Mouse (Mus musculus): ENCODE results near the gene Dhx58. TPM values are rescaled to one million over a fixed set of nuclear protein-coding genes. Genes with fewer than 3 reads are reported as not detected.
A peak's percentile ranks its signal among the peaks of the same experiment; 100 is the strongest.

Gene Dhx58
- polyA plus RNA-seq, 1 experiment from 2014 or later: 9.8 TPM

- Histone ChIP-seq H3K4me2 (replicated peaks; ENCODE audit: low read depth) (peak overlapping the region; percentile 77), H3K9ac (ENCODE audit: low read depth, low read length) (peak overlapping the region; percentile 99; the same call in 1 of the 2 replicates), H3K4me1 (replicated peaks; ENCODE audit: control insufficient read depth, insufficient read depth, low read length) (no peaks in the 10 kb centered on the region), H3K27ac (ENCODE audit: low read depth, low read length) (peak overlapping the region; percentile 95), H3K27me3 (replicated peaks; ENCODE audit: control insufficient read depth, insufficient read depth, low read length) (no peaks in the 10 kb centered on the region), H3K9me3 (ENCODE audit: control insufficient read depth) (no peaks in the 10 kb centered on the region), H3K4me3 (ENCODE audit: low read depth, low read length) (peak overlapping the region; percentile 98; the same call in 1 of the 2 replicates), H3K36me3 (ENCODE audit: control insufficient read depth, insufficient read depth) (peaks cover 21% of the 10 kb centered on the region; the same call in 1 of the 2 replicates)
- no peak for TF ChIP-seq CTCF (IDR thresholded peaks at IDR 0.05; ENCODE audit: low read depth)
- ATAC-seq: no peak
- WGBS: 37% methylated on average over 4 of the region's 4 CpGs
Observed at GRCm38 (mm10) chr11:100736746-100737080, 32.6 kb upstream of the Dhx58 start.

- Histone ChIP-seq H3K36me3 (ENCODE audit: control insufficient read depth, insufficient read depth) (peaks cover 24% of the 10 kb centered on the region; the same call in 1 of the 2 replicates), H3K27ac (ENCODE audit: low read depth, low read length) (peak overlapping the region; percentile 95), H3K4me2 (replicated peaks; ENCODE audit: low read depth) (peak overlapping the region; percentile 77), H3K4me3 (ENCODE audit: low read depth, low read length) (peak overlapping the region; percentile 98), H3K27me3 (replicated peaks; ENCODE audit: control insufficient read depth, insufficient read depth, low read length) (no peaks in the 10 kb centered on the region), H3K9ac (ENCODE audit: low read depth, low read length) (no peak overlapping the region; the same call in 1 of the 2 replicates), H3K9me3 (ENCODE audit: control insufficient read depth) (no peaks in the 10 kb centered on the region), H3K4me1 (replicated peaks; ENCODE audit: control insufficient read depth, insufficient read depth, low read length) (no peaks in the 10 kb centered on the region)
- no peak for TF ChIP-seq CTCF (IDR thresholded peaks at IDR 0.05; ENCODE audit: low read depth)
- WGBS: 63% methylated on average over 14 of the region's 14 CpGs
- ATAC-seq: no peak
Observed at GRCm38 (mm10) chr11:100735954-100736745, 32.1 kb upstream of the Dhx58 start.

DNA sequence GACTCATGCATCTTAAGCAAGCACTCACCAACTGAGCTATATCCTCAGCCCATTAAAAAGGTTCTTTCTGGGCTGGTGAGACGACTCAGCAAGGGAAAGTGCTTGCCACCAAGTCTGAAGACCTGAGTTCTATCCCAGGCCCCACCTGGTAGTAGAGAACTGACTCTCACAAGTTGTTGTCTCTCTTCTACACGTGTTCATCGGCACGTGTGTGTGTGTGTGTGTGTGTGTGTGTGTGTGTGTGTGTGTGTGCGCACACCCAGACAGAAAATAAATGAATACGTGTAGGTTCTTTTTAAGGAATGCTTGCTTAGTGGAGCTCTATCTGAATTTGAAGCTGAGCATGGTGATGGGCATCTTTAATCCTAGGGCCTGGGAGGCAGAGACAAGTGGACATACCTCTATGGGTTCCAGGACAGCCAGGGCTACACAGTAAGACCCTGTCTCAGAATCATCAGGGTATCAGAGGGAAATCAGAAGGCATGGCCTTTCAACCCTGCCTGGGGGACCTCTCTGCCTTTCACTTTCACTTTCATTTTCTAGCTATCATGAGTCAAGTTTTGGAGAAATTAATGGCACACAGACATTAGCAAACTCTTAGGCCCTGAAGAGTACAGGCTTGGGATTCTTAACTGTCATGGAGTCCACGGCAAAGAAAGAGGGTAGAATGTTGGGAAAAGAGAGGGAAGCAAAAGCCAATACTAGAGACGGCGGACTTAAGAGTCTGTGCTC lies 31.2 kb upstream of the Dhx58 start:
- Histone ChIP-seq H3K9me3 (ENCODE audit: control insufficient read depth) (no peaks in the 10 kb centered on the region), H3K9ac (ENCODE audit: low read depth, low read length) (no peak overlapping the region), H3K27ac (ENCODE audit: low read depth, low read length) (peak overlapping the region; percentile 95), H3K4me2 (replicated peaks; ENCODE audit: low read depth) (peak overlapping the region; percentile 77), H3K4me3 (ENCODE audit: low read depth, low read length) (peak overlapping the region; percentile 98), H3K36me3 (ENCODE audit: control insufficient read depth, insufficient read depth) (peaks cover 24% of the 10 kb centered on the region; the same call in 1 of the 2 replicates), H3K27me3 (replicated peaks; ENCODE audit: control insufficient read depth, insufficient read depth, low read length) (no peaks in the 10 kb centered on the region), H3K4me1 (replicated peaks; ENCODE audit: control insufficient read depth, insufficient read depth, low read length) (no peaks in the 10 kb centered on the region)
- no peak for ATAC-seq
- 83% methylated on average over 9 of the region's 9 CpGs for WGBS
- no peak for TF ChIP-seq CTCF (IDR thresholded peaks at IDR 0.05; ENCODE audit: low read depth)

- no peak overlapping the region for H3K9ac ChIP-seq (ENCODE audit: low read depth, low read length)
- no peaks in the 10 kb centered on the region for H3K27me3 ChIP-seq (replicated peaks; ENCODE audit: control insufficient read depth, insufficient read depth, low read length)
- peaks cover 35% of the 10 kb centered on the region for H3K36me3 ChIP-seq (ENCODE audit: control insufficient read depth, insufficient read depth)
- no peaks in the 10 kb centered on the region for H3K9me3 ChIP-seq (ENCODE audit: control insufficient read depth)
- no peak overlapping the region for H3K4me2 ChIP-seq (replicated peaks; ENCODE audit: low read depth)
- no peak for ATAC-seq
- no peak for TF ChIP-seq CTCF (IDR thresholded peaks at IDR 0.05; ENCODE audit: low read depth)
- 77% methylated on average over 6 of the region's 6 CpGs for WGBS
- H3K27ac ChIP-seq (ENCODE audit: low read depth, low read length): no peak overlapping the region; the same call in 1 of the 2 replicates
- H3K4me1 ChIP-seq (replicated peaks; ENCODE audit: control insufficient read depth, insufficient read depth, low read length): no peaks in the 10 kb centered on the region
- H3K4me3 ChIP-seq (ENCODE audit: low read depth, low read length): no peak overlapping the region
Observed at GRCm38 (mm10) chr11:100730477-100731205, 26.6 kb upstream of the Dhx58 start.

DNA sequence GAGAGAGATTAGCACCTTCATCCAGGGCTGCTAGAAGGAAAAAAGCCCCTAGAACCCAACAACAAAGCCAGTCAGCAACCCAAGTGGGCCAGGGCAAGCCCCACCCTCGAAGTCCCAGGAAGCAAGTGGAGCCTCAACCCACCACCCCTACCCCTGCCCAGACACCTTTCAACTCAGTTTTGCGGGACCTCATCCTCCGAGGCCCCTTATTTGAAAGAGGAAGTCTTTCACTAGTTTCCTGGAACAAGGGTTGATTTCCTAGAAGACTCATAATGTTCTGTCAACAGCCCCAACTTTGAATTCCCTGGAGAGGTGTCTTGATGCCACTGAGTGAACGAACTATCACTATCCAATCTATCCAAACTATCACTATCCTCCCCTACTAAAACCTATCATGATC lies 25.9 kb upstream of the Dhx58 start:
- H3K9me3 ChIP-seq (ENCODE audit: control insufficient read depth): no peaks in the 10 kb centered on the region
- no peak overlapping the region for H3K4me2 ChIP-seq (replicated peaks; ENCODE audit: low read depth)
- no peak overlapping the region for H3K9ac ChIP-seq (ENCODE audit: low read depth, low read length)
- no peak overlapping the region for H3K4me3 ChIP-seq (ENCODE audit: low read depth, low read length)
- WGBS: 84% methylated on average over 4 of the region's 4 CpGs
- no peak for ATAC-seq
- peaks cover 3% of the 10 kb centered on the region; the same call in 1 of the 2 replicates for H3K4me1 ChIP-seq (replicated peaks; ENCODE audit: control insufficient read depth, insufficient read depth, low read length)
- no peak overlapping the region for H3K27ac ChIP-seq (ENCODE audit: low read depth, low read length)
- TF ChIP-seq CTCF (IDR thresholded peaks at IDR 0.05; ENCODE audit: low read depth): no peak
- peaks cover 33% of the 10 kb centered on the region for H3K36me3 ChIP-seq (ENCODE audit: control insufficient read depth, insufficient read depth)
- no peaks in the 10 kb centered on the region for H3K27me3 ChIP-seq (replicated peaks; ENCODE audit: control insufficient read depth, insufficient read depth, low read length)

DNA sequence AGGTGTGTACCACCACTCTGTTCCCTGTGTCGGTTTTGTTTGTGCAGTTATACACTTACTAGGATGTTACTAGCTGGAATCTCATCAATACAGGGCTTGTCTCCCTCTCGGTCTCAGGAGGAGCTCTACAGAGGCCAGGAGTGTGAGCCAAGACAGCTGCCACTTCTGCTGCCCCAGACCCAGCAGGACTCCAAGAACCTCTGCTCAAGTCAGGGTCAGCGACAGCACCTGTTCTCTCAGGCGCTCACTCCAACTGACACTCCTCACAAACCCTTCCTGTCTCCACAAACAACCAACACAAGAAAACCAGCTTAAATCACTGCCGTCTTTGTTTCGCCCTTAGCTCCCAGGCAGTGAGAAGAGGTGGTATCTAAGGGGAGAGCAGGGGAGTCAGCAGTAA lies 24.5 kb upstream of the Dhx58 start:
- no peak for TF ChIP-seq CTCF (IDR thresholded peaks at IDR 0.05; ENCODE audit: low read depth)
- H3K36me3 ChIP-seq (ENCODE audit: control insufficient read depth, insufficient read depth): peaks cover 30% of the 10 kb centered on the region
- 79% methylated on average over 6 of the region's 6 CpGs for WGBS
- no peaks in the 10 kb centered on the region for H3K9me3 ChIP-seq (ENCODE audit: control insufficient read depth)
- H3K4me1 ChIP-seq (replicated peaks; ENCODE audit: control insufficient read depth, insufficient read depth, low read length): peaks cover 10% of the 10 kb centered on the region; the same call in 1 of the 2 replicates
- H3K4me3 ChIP-seq (ENCODE audit: low read depth, low read length): no peak overlapping the region
- ATAC-seq: no peak
- no peak overlapping the region for H3K4me2 ChIP-seq (replicated peaks; ENCODE audit: low read depth)
- no peak overlapping the region for H3K27ac ChIP-seq (ENCODE audit: low read depth, low read length)
- no peaks in the 10 kb centered on the region for H3K27me3 ChIP-seq (replicated peaks; ENCODE audit: control insufficient read depth, insufficient read depth, low read length)
- no peak overlapping the region for H3K9ac ChIP-seq (ENCODE audit: low read depth, low read length)
